Mouse (Mus musculus): ENCODE results near the gene Depdc1b.

Depdc1b gene

DNA sequence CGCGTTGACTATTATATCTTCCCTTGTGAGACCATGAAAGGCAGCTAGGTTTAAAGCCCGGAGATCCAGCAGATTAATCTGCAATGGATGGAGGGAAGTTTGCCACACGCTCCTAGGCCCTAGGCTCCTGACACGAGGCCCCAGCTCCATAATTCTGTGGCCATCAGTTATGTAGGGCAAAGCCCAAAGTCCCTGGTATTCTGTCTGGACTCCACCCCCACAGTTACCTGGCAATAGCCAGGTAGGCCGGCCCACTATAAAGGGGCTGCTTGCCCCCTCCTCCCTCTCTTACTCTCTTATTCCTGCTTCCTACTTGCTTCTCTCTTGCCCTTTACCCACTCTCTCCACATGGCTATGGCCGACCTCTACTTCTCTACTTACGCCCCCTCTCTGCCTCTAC is 2.9 kb downstream of the Depdc1b start:
- no peak for DNase-seq

DNA sequence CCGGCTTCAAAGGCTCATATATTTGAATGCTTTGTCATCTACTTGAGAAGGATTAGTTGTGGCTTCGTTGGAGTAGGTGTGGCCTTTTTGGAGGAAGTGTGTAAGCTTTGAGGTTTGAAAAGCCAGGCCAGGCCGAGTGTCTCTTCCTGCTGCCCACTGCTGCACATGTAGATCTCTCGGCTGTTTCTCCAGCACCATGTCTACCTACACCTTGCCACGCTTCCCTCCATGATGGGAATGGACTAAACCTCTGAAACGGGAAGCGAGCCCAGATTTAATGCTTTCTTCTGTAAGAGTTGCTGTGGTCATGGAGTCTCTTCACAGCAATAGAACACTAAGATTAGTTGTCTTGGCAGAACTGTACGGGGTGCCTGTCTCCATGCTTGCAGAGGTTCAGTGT is 4.1 kb downstream of the Depdc1b start:
- no peak for DNase-seq

DNA sequence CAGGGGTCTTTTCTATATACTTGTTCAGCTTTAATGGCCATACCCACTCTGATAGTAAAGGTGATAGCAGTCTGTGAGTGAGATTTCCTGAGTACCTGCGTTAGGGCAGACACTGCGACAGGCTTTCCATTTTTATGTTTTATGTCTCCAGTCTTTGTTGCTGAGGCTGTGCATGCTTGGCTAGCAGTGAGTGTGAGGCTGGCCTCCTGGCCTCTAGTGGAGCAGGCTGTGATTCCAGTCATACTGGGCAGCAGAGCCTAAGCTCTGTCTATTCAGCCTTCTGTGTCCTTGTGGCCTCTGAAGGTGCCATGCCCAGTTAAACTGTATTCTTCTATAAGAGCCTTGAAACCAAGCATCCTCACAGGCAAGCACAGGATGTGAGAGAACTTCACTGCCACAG is 6.3 kb downstream of the Depdc1b start:
- DNase-seq = no peak

GRCm38 (mm10) chr13:108323317-108323716 is 7.2 kb downstream of the Depdc1b start:
- no peak for DNase-seq

DNA sequence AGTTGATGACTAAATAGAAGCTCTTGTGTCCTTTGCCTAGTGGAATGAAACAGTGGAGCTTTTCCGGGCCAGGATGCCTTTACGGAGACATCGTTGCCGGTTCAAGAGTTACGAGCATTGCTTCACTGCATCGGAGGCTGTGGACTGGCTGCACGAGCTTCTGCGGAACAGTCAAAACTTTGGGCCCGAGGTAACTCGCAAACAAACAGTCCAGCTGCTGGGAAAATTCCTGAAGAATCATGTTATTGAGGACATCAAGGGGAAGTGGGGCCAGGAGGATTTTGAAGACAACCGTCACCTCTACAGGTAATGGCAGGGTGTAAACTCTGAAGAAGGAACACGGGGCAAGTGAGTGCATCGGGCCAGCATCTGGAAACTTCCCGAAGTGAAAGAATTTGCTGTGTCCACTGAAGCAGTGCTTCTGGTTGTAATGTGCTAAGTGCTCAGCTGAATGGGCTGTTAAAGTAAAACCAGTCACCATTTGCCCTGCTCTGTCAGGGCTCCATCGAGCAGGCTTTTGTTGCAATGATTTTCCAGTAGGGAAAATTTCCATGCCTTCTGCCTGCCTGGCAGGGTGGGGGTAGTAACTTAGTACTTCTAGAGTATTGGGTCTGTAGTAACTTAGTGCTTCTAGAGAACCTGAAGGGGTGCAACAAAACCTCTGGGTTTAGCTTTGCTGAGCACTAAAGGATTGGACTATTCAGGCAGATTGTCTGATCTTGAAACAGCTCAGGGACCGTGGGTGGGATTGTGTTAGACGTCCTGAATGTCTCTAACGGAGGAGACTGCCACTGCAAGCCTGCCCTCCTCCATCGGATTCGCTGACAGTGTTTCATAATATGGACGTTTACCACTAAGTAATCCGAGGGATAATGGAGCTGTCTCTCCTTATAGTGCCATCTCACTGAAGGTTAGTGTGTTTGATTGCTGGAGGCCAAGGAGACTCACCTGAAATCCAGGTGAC is 8.0 kb downstream of the Depdc1b start:
- DNase-seq = no peak

- DNase-seq = no peak
These were observed 9.7 kb downstream of the Depdc1b start for GRCm38 (mm10) chr13:108325871-108326270.

GRCm38 (mm10) chr13:108326351-108326750 is 10.2 kb downstream of the Depdc1b start:
- DNase-seq = no peak

DNA sequence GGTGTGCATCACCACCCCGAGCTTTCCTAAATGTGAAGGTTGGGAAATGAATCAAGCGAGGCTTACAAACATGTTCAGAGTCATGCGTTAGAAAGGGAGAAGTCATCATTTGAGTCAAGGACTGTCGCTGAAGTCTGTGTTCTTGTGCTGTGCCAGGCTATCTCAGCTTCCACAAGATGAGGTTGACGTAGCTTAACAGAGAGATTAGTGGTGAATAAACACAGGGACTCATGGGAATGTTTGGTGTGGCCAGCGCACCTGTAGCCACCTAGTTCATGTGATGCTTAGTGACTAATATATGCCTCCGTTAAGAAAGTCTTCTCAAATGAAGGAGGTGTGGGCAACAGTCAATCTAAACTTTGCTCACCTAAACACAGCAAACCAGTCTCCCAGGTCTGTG is 10.9 kb downstream of the Depdc1b start:
- no peak for DNase-seq

DNA sequence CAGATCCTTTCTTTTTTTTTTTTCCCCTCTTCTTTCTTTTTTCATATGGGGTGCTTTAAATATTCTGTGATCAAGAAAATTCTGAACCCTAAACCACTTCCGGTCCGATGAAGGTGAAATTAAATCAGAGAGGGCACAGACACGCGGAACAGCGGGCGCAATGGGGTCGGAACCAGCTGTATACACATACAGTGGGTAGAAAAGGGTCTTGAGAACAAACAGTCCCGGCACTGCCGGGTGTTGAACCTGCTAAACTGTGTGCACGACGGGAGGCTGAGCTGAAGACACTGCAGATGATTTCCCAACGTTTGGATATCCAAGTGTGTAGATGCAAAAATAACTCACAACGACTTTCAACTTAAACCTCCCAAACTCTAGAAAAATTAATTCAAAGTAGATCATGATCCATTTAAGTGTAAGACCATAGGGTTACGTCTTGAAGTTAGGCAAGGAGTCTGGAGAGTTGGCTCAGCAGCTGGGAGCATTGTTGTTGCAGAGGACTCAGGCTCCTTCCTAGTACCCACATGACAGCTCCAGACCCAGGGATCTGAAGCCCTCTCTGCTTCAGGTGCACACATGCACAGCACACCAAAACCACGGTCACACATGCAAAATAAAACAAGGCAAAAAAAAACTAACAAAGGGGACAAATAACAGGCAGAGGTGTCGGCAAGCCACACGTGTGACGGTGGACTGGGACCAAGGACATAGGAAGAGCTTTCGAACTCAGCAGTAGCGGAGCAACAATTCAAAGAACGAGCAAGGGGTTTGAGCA is 12.5 kb downstream of the Depdc1b start:
- no peak for DNase-seq

DNA sequence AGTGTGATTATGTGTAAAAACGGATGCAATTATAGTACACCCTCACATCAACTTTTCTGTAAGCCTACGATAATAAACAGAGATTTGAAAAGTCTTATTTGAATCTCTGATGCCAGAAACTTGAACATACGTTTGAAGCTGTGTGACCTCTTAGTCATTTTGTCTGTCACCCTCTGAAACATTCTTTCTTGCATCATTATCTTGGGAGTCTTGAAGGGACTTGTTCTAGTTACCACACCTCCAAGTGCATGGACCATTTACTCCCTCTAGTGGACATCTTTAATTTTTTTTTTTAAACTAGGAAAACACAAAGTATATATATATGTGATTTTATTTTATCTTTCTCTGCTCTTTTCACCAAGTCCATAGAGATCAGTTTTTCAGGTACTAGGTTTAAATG is 13.6 kb downstream of the Depdc1b start:
- no peak for DNase-seq

DNA sequence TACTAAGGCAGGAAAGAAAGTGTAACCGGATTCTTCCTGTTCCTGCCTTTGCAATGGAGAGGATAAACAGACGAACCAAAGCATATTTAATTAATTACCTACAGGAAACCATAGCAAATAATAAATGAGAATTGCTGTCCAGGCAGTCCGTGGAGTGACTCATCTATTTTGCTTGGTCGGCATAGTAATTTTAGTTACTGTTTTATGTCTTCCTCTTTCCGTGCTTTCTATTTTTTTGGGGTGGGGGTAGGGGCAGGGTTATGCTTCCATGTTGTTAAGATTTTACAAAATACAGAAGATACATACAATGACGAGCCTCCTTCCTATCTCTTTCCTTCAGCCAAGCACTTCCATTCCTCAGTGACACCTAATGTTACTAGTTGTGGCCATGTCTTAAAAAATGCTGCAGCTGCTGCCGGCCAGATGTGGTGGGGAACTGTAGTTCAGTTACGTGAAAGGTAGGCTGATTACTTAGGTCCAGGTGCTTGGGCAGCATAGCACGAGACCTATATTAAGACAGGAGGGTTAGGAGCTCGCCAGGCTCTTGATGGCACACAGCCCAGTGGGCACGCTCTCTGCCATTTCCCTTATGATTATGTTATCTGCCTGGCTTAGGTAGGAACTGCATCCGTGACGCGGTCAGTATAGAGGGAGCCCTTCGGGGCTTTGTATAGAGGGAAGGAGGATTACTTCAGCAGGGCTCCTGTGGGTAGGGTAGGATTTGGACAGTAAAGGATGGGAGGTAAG is 19.3 kb downstream of the Depdc1b start:
- no peak for DNase-seq

GRCm38 (mm10) chr13:108336192-108336591 is 20.1 kb downstream of the Depdc1b start:
- DNase-seq = no peak

DNA sequence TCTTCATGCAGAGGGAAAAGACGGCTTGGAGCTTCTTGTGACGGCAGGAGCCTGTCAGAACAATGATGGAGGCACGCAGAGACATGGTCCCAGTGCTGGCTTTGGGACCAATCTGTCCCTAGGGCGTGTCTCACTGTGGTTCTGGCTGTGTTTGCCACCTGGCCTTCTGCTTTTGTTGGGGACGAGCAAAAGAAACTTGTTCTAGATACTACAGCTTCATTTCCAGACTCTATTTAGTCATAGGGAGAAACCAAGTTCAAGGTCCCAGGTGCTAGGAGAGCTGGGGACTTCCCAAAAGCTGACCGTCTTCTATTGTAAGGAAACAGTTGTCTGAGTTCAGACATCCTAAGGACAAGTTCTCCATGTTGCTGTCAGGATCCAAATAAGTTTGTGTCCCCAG is 21.2 kb downstream of the Depdc1b start:
- no peak for DNase-seq

DNA sequence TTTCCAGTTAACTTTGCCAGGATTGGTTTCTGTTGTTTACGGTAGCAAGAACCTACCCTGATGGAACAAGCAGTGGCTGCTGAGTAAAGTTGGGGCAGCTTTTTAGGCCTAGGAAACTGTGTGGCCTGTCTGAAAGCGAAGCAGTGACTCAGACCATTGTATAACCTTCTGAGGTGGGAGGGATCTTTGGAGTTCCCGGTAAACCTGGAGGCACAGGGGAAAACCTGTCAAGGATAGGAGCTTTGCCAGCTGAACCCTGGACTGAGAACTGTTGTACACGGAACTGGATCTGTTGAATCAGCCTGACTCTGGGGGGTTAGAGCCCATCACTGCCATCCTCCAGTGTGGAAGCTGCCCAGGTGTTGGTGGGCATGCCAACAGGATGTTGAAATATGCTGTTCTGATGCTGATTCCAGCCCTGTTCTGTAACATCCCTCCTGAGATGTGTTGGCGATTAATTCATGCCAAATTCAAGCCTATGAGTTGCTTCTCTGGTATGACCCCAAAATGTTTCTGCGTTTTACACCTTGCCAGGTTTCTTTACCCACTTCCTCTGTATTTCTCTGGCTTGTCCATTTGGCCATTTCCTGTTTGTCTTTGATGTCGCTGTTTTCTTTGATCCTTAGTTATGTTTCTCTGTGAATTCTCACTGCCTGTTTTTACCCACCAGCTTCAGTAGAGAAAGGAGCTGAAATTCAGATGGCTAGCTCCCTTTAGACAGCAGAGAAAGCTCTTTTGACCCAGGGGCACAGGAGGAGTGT is 22.1 kb downstream of the Depdc1b start:
- no peak for DNase-seq

DNA sequence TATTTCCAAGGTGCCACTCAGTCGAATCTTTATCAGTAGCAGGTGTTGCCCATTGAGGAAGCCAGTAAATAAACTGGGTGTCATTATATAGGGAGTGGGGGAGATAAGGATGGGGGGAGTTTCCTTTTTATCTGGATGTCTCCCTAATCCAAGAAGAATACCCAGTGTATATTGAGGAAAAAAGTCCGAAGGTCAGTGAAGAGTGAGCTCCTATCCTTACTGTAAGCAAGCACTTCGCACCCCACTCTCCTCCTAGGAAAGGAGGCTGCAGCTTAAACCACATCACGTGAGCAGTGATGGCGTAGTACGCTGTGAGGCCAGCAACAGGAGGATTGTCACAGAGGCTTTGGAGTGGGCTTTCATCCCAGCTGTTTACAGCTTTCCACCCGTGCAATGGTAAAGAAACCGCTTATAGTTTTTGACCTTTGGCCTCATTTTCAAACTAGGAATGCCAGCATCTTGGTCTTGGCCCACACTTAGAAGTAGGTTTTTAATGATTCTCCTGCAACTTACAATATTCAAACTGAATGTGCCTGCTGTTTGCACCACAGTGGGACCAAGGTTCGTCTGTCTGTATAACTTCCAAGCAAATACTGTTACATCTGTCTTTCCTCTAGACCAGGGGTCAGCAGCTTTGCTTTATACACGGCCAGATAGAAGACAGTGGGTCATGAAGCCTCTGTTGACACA is 23.9 kb downstream of the Depdc1b start:
- DNase-seq = no peak

DNA sequence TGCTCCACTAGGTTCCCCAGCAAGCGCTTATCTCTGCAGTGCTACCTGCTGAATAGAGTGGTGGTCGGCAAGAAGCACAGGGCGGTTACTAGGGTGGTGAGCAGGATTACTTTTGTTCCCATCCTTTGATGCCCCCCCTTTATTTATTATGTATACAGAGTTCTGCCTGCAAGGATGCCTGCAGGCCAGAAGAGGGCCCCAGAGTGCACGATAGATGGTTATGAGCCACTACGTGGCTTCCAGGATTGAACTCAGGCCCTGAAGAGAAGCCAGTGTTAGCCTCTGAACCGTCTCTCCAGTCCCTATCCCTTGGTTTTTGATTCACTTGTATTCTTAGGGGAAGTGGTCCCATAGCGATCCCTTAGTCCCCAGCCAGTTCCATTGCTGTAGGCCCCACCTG is 25.5 kb downstream of the Depdc1b start:
- DNase-seq = no peak

GRCm38 (mm10) chr13:108345756-108346155 is 29.6 kb downstream of the Depdc1b start:
- DNase-seq = no peak

DNA sequence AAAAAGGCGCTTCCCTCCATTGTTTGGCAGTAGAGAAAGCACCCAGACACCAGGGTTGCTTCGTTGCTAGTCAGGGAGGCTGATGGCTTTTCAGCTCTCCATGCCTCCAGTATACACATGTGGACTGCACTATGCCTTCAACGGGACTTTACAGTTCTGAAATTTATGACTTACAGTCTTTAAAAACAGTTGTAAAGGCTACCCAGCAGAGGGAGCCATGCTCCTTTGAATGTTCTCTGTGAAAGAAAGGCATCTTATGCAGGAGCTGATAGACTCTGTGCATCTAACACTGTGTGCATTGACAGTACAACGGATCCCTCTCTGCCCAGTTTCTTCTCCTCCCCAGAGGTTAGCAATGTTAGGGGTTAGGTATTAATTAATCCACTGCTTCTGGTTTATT is 30.9 kb downstream of the Depdc1b start:
- peak in 1 of 2 experiments; percentile 18 for DNase-seq

GRCm38 (mm10) chr13:108349624-108350023 is 33.5 kb downstream of the Depdc1b start:
- DNase-seq = no peak

- DNase-seq = no peak
These were observed 37.6 kb downstream of the Depdc1b start for GRCm38 (mm10) chr13:108353781-108354180.

- no peak for DNase-seq
These were observed 38.8 kb downstream of the Depdc1b start for GRCm38 (mm10) chr13:108354804-108355552.

Data from lung, adult 18-20 months (tissue).